Mouse (Mus musculus) G1E (cell line): ENCODE results near the gene Pdcd1lg2. TPM values are rescaled to one million over a fixed set of nuclear protein-coding genes. Genes with fewer than 3 reads are reported as not detected.

Experiments used
- ATAC-seq: 2 replicates; pipeline ENCODE4 v1.8.0; 2016; ENCODE audit warnings: mild to moderate bottlenecking; ENCODE audit not compliant: insufficient number of reproducible peaks, poor library complexity, low FRiP score, severe bottlenecking; ENCODE audit errors: extremely low read depth
- DNase-seq: peaks from one replicate; pipeline ENCODE4 v3.0.0; 2012; ENCODE audit warnings: low spot score
- H3K27me3 ChIP-seq: 2 replicates; pipeline ENCODE4 v1.6.1; 2012; ENCODE audit warnings: mild to moderate bottlenecking, low read length, inconsistent platforms; ENCODE audit not compliant: insufficient read depth
- H3K36me3 ChIP-seq: replicated peaks from 2 replicates; pipeline ENCODE3; 2012; ENCODE audit warnings: mild to moderate bottlenecking, inconsistent platforms
- H3K4me1 ChIP-seq: 2 replicates; pipeline ENCODE4 v1.6.1; 2012; ENCODE audit warnings: low read depth, low read length, inconsistent platforms, mixed read lengths; ENCODE audit not compliant: insufficient read depth
- H3K4me3 ChIP-seq: 2 replicates; pipeline ENCODE4 v1.5.1; 2012; ENCODE audit warnings: low read depth, mild to moderate bottlenecking, inconsistent platforms, low read length, moderate library complexity, mixed read lengths
- H3K9me3 ChIP-seq: replicated peaks from 2 replicates; pipeline ENCODE4 v1.6.1; 2012; ENCODE audit warnings: inconsistent platforms
- CTCF ChIP-seq: IDR thresholded peaks from 2 replicates; pipeline ENCODE4 v1.5.1; 2012; ENCODE audit warnings: low read depth, low read length, inconsistent platforms, mixed read lengths
- GATA1 ChIP-seq: IDR thresholded peaks from 2 replicates; pipeline ENCODE4 v1.6.1; 2012; ENCODE audit warnings: borderline replicate concordance, low read length, inconsistent platforms, mixed read lengths
- GATA2 ChIP-seq: IDR thresholded peaks from 2 replicates; pipeline ENCODE4 v1.6.1; 2012; ENCODE audit warnings: low read depth, low read length, inconsistent platforms, borderline replicate concordance
- POLR2AphosphoS5 ChIP-seq: IDR thresholded peaks from 2 replicates; pipeline ENCODE4 v1.6.1; 2012; ENCODE audit warnings: low read depth, low read length, inconsistent platforms; ENCODE audit not compliant: insufficient replicate concordance
- TAL1 ChIP-seq: conservative IDR thresholded peaks from 2 replicates; pipeline ENCODE4 v1.6.1; 2012; ENCODE audit warnings: low read depth, low read length, inconsistent platforms, mixed read lengths
- polyA plus RNA-seq: library from polyadenylated mRNA; stranded (reverse); fragments of >175 nt; gene quantifications from 2 replicates; pipeline ENCODE4 v1.2.3, GENCODE M21; 2012
- total RNA-seq, 2 experiments: library from RNA; stranded (forward) in 1 of 2; stranded (reverse) in 1 of 2; fragments of 200-1000 nt in 1 of 2; fragments of >200 nt in 1 of 2; fragmentation: Nextera tagmentation in 1 of 2; gene quantifications; 2 replicates each; pipeline ENCODE4 v1.2.3; 2014 to 2017

Gene Pdcd1lg2
- total and polyA plus RNA-seq, 3 experiments: 0.16 to 10.5 (median 2.5) TPM

DNA sequence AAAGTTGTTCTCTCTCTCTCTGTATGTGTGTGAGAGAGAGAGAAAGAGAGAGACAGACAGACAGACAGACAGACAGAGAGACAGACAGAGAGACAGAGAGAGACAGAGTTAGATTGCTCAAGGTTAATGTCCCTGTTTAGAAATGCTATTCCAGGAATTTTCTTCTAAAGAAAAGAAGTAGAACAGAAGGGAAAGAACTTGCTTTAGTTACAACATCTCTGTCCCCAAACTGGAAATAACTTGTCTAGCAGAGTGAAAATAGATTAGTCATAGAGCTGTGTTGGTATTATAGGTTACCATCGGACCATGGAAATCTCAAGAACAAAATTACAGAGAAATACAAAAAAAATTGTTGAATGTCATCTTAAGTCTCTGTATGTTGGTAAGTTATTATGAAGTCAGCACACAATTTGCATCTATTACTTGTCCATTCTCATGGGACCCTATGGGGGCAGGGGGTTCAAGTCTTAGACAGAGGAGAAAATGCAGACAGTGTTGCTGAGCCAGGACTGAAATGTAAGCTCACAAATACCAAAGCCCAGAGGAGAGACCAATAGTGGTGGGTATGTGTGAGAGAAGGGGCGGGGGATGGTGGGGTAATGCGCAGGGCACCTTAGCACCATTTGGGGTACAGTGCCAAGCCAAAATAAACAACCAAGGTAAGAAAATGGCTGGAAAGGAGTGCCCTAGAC lies 74.7 kb downstream of the Pdcd1lg2 start:
- DNase-seq: no peak

DNA sequence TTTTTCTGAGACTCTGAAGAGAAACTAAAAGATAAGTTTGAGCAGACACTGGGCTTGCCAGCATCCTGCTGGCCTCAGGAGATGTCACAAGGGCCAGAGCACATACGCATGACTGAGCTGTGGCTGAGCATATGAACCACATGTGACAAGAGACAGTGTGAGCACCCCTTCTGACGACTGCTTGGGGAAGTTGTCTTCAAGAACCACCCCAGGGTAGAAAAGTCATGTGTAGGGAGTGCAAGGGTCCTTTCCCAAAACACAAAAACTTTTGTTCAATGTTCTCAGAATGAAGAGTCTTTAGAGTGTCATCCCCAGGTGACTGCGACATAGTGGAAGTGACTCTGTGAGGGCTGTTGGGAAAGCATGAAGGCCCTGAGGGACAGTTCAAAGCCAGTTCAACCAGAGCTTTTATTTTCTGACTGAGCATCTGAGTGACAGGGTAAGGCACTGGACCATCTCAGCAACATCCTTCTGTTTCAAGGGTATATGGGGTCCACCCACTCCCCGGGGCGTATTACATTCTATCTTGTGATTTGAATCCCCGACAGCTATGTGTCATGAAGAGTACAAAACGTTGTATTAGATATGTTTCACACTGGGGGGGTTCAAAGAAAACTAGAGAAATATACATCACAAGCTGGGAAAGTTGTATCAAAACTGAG lies 76.0 kb downstream of the Pdcd1lg2 start:
- no peaks in the 10 kb centered on the region for H3K36me3 ChIP-seq
- peak; percentile 72 for ATAC-seq

More for the DNA sequence above, 74.7 kb downstream of the Pdcd1lg2 start:
- H3K4me3 ChIP-seq: no peak overlapping the region
- no peak for ATAC-seq
- no peak for TF ChIP-seq GATA2
- no peak for TF ChIP-seq TAL1
- no peak for TF ChIP-seq CTCF
- no peak for TF ChIP-seq POLR2AphosphoS5
- TF ChIP-seq GATA1: no peak
- H3K27me3 ChIP-seq: peaks cover 9% of the 10 kb centered on the region; the same call in 1 of the 2 replicates
- peaks cover 61% of the 10 kb centered on the region for H3K4me1 ChIP-seq
- H3K36me3 ChIP-seq: no peaks in the 10 kb centered on the region
- no peaks in the 10 kb centered on the region for H3K9me3 ChIP-seq

DNA sequence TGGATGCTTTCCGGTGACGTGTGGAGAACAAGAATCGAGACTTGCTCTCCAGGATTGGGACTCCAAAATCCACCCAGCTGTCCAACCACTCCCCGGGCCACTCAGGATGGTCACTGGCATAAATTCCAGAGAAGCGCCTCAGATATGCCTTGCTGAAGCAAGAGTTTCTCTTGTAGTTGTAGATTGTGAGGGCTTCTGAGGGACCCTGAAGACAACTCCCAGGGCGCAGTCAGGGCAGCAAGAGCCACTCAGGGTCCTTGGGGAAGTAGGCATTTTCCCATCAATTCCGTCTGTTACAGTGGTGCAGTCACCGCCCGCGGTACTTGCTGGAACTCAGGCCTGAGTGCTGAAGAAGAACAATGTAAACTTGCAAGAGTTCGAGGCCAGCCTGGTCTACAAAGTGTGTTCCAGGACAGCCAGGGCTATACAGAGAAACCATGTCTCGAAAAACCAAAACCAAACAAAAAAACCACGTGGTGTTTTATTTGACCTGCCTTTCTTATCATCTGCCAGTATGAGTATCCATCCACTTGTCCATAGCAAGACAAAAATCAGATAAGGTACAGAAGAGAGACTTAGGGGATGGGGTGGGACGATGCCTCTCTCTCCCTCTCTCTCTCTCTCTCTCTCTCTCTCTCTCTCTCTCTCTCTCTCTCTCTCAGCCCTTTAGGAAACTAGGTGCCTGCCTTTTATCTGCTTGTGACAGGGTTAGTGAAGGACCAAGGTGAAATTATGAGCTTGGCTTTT lies 76.8 kb downstream of the Pdcd1lg2 start:
- TF ChIP-seq CTCF (no peak), POLR2AphosphoS5 (no peak), GATA2 (no peak), TAL1 (no peak), GATA1 (no peak)
- no peak overlapping the region for H3K4me3 ChIP-seq
- DNase-seq: no peak
- no peak for ATAC-seq
- H3K27me3 ChIP-seq: peaks cover 21% of the 10 kb centered on the region; the same call in 1 of the 2 replicates
- H3K4me1 ChIP-seq: peaks cover 48% of the 10 kb centered on the region
- no peaks in the 10 kb centered on the region for H3K9me3 ChIP-seq
- H3K36me3 ChIP-seq: no peaks in the 10 kb centered on the region

More for the DNA sequence above, 76.0 kb downstream of the Pdcd1lg2 start:
- no peaks in the 10 kb centered on the region for H3K9me3 ChIP-seq
- TF ChIP-seq GATA2 (no peak), CTCF (no peak)
- H3K27me3 ChIP-seq: peaks cover 16% of the 10 kb centered on the region; the same call in 1 of the 2 replicates
- no peak overlapping the region for H3K4me3 ChIP-seq
- DNase-seq: peak; percentile 31
- peaks cover 54% of the 10 kb centered on the region for H3K4me1 ChIP-seq

DNA sequence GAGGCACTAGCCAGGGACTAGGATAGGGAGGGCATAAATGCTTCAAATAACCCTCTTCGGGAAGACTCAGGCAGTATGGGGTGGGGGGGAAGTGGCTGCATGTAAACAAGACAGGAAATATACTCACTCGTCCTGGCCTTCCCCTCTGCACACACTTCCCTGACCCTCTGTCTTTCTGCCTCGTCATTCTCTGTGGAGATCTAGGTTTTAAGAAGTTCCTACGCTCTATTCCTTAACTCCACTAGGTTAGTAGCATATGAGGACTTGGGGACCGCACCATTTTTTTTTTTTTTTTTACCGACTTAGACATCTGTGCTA lies 77.3 kb downstream of the Pdcd1lg2 start:
- no peak overlapping the region for H3K4me3 ChIP-seq
- H3K36me3 ChIP-seq: no peaks in the 10 kb centered on the region
- peaks cover 46% of the 10 kb centered on the region for H3K4me1 ChIP-seq
- no peaks in the 10 kb centered on the region for H3K9me3 ChIP-seq
- DNase-seq: no peak
- TF ChIP-seq POLR2AphosphoS5 (no peak), CTCF (no peak), GATA1 (no peak), GATA2 (no peak), TAL1 (no peak)
- peaks cover 23% of the 10 kb centered on the region; the same call in 1 of the 2 replicates for H3K27me3 ChIP-seq
- ATAC-seq: no peak; the same call in 1 of the 2 replicates

DNA sequence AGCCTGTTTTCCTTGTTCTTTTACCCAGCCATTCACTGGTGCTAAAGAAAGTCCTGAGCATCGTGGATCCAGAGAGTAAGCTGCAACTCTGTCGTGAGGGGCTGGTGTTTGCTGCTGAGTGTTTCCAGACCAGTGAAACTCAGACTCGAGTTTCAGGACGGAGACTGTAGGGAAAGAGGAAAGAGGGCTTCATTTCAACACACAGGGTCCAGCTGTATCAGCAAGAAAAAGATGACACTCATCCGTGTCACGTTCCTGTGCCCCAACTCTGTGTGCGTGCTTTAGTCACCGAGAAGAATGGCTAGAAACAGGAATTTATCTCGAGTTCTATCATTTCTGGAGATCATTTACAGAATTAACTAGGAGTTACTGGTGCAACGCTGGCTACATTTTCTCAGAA lies 77.7 kb downstream of the Pdcd1lg2 start:
- H3K4me3 ChIP-seq: no peak overlapping the region
- peaks cover 49% of the 10 kb centered on the region for H3K4me1 ChIP-seq

DNA sequence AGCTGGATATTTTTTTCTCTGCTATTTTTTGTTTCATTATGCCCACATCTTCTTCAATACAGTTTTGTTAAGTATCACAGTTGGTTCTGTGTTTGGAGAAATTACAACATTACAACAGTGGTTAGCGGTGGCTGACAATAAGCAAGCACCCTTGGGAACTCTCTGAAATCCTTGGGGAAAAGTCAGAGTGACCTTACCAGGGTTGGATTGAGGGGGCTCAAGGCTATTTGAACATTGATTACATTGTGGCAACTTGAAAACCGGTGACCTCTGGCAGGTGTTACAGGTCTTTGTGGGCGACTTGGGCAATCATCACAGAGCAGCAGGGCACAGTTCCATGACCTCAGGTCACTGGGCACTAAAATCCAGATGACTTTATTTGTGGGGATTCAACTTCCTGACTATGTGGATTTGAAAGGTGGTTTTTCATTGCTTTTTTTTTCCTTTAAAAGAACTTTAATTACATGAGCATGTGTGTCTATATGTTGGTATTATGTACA lies 79.1 kb downstream of the Pdcd1lg2 start:
- no peaks in the 10 kb centered on the region for H3K9me3 ChIP-seq
- H3K4me3 ChIP-seq: no peak overlapping the region
- DNase-seq (no peak), ATAC-seq (no peak)
- TF ChIP-seq POLR2AphosphoS5 (no peak), CTCF (no peak), TAL1 (no peak), GATA2 (no peak), GATA1 (no peak)
- H3K27me3 ChIP-seq: peaks cover 24% of the 10 kb centered on the region
- H3K4me1 ChIP-seq: peaks cover 44% of the 10 kb centered on the region
- H3K36me3 ChIP-seq: no peaks in the 10 kb centered on the region

More for the DNA sequence above, 77.7 kb downstream of the Pdcd1lg2 start:
- no peak for ATAC-seq
- peaks cover 26% of the 10 kb centered on the region for H3K27me3 ChIP-seq
- H3K9me3 ChIP-seq: no peaks in the 10 kb centered on the region
- no peak for DNase-seq
- no peaks in the 10 kb centered on the region for H3K36me3 ChIP-seq
- TF ChIP-seq CTCF (no peak), POLR2AphosphoS5 (no peak), GATA2 (no peak), TAL1 (no peak), GATA1 (no peak)
